12 mouse cellular contexts compared by ENCODE assay signal in genomic region chr12:89148974-89149411, GRCm38 (mm10).
DNase-seq lines count a peak whose midpoint lies in the region; ATAC-seq lines count a peak whose summit lies in the region.
"Had no signal": no experiment of that assay in that cellular context is flagged by ENCODE, and none has a peak within 500 bp of the region (broad histone marks: within the 10 kb centered on the region; RNA-seq: fewer than 3 reads in every experiment).

No protein-coding gene starts in this region.

- no peaks in the 10 kb centered on the region for H3K36me3 ChIP-seq in forebrain, embryonic 13.5 days (ENCODE audit: poor library complexity, severe bottlenecking)
- no peaks in the 10 kb centered on the region for H3K36me3 ChIP-seq in liver, embryonic 12.5 days
- H3K36me3 ChIP-seq: liver, embryonic 13.5 days had no signal

- no peaks in the 10 kb centered on the region for H3K27me3 ChIP-seq in forebrain, embryonic 13.5 days
- H3K27me3 ChIP-seq in liver, embryonic 12.5 days (replicated peaks) = no peaks in the 10 kb centered on the region
- H3K27me3 ChIP-seq: liver, embryonic 13.5 days had no signal

- H3K9ac ChIP-seq in forebrain, embryonic 13.5 days = no peak overlapping the region
- no peak overlapping the region for H3K9ac ChIP-seq in liver, embryonic 12.5 days
- H3K9ac ChIP-seq: liver, embryonic 13.5 days had no signal

- ATAC-seq in forebrain, embryonic 13.5 days = peak; percentile 91
- ATAC-seq in liver, embryonic 12.5 days = no peak

- peak; percentile 30 for DNase-seq in left cerebral cortex, postnatal 4 days
- DNase-seq in left cerebral cortex, adult 9 months (ENCODE audit: low spot score in 2 of 2) = no peak
- peak; percentile 83 for DNase-seq in mesoderm, embryonic 11.5 days (ENCODE audit: low read depth, low spot score)
- peak; percentile 60 for DNase-seq in retina, embryonic 14.5 days (ENCODE audit: low spot score)
- DNase-seq in spleen, postnatal 10 days (ENCODE audit: low spot score in 2 of 2) = no peak
- DNase-seq in kidney, postnatal 25 days = no peak
- DNase-seq: heart, postnatal 4 days; kidney, postnatal 36 days; liver, embryonic 13.5 days had no signal

- 21% methylated on average over 3 of the region's 3 CpGs for WGBS in forebrain, embryonic 13.5 days
- WGBS in liver, embryonic 12.5 days (ENCODE audit: insufficient replicate concordance) = 16% methylated on average over 3 of the region's 3 CpGs

- H3K27ac ChIP-seq in forebrain, embryonic 13.5 days = peak overlapping the region; percentile 83
- no peak overlapping the region for H3K27ac ChIP-seq in liver, embryonic 12.5 days
- H3K27ac ChIP-seq: liver, embryonic 13.5 days; stomach, postnatal 0 days had no signal

- H3K4me2 ChIP-seq in forebrain, embryonic 13.5 days = peak overlapping the region; percentile 42
- H3K4me2 ChIP-seq in liver, embryonic 12.5 days = no peak overlapping the region
- H3K4me2 ChIP-seq: liver, embryonic 13.5 days had no signal

- H3K4me1 ChIP-seq in forebrain, embryonic 13.5 days = peaks cover 15% of the 10 kb centered on the region
- no peaks in the 10 kb centered on the region for H3K4me1 ChIP-seq in liver, embryonic 12.5 days
- H3K4me1 ChIP-seq: liver, embryonic 13.5 days had no signal

- no peaks in the 10 kb centered on the region for H3K9me3 ChIP-seq in forebrain, embryonic 13.5 days (replicated peaks)
- H3K9me3 ChIP-seq in liver, embryonic 12.5 days (replicated peaks) = no peaks in the 10 kb centered on the region
- H3K9me3 ChIP-seq: liver, embryonic 13.5 days had no signal

- intact Hi-C loops in left cerebral cortex, postnatal 4 days (cut with DNase I) = no loop called here

- H3K4me3 ChIP-seq in forebrain, embryonic 13.5 days = no peak overlapping the region
- no peak overlapping the region for H3K4me3 ChIP-seq in liver, embryonic 12.5 days
- H3K4me3 ChIP-seq: liver, embryonic 13.5 days had no signal

Comparison
In these comparisons a context has a peak if more than half of its experiments do, and no peak if none do; other contexts are left out.
1. DNase-seq: peak in left cerebral cortex, postnatal 4 days (single experiment), mesoderm, embryonic 11.5 days (single experiment) and retina, embryonic 14.5 days (single experiment); none in left cerebral cortex, adult 9 months (0 of 2), spleen, postnatal 10 days (0 of 2) and kidney, postnatal 25 days (0 of 2).